Mouse (Mus musculus): ENCODE measurements around the gene Atp6v1e1. TPM values are rescaled to one million over a fixed set of nuclear protein-coding genes. Genes with fewer than 3 reads are reported as not detected.

Atp6v1e1 gene
- polyA plus RNA-seq, 1 experiment: 322 TPM

DNA sequence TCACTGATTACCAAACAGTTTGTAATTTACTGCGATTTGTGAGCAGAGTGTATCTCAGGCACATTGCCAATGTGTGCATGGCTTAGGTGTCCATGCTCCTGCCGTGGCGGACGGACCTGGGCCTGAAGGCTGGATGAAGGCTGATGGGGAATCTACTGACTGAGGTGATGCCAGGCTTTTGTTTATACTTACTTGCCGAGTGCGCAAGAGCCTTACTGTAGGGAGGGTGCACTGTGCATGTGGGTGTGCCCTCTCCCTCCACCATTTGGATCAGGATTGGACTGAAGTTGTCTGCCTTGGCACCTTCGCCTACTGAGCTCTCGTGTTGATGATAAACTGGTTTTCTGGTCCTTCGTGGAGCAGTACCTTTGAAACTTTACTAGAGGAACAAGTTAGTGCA lies 45.1 kb downstream of the Atp6v1e1 start:
- Histone ChIP-seq H3K4me3 (ENCODE audit: insufficient read depth, low read length) (no peak overlapping the region), H3K27ac (ENCODE audit: insufficient read depth, low read depth, low read length) (no peak overlapping the region), H3K4me1 (ENCODE audit: control insufficient read depth, insufficient read depth, low read length) (peaks cover 35% of the 10 kb centered on the region)
- TF ChIP-seq POLR2A (IDR thresholded peaks at IDR 0.05; ENCODE audit: borderline replicate concordance, low read depth, low read length) (no peak), CTCF (IDR thresholded peaks at IDR 0.05; ENCODE audit: low read depth, low read length) (no peak)

DNA sequence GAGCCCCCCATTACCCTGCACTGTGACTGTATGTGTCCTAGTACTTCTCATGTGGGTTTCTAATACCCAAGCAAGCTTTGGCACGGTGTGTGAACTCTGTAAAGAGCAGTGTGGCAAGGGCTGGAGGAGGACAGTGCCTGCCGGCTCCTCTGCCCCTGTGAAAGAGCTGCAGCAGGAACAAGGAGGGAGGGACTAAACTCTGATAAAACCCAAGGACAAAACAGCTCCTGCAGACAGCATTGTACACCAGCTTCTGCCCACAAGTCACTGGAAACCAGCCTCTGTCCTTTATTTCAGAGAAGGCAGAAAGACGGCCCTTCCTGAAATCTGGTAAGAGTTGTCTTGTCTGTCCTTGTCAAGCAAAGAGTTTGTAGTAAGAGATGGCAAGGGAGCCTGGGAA lies 46.3 kb downstream of the Atp6v1e1 start:
- TF ChIP-seq CTCF (IDR thresholded peaks at IDR 0.05; ENCODE audit: low read depth, low read length) (no peak), POLR2A (IDR thresholded peaks at IDR 0.05; ENCODE audit: borderline replicate concordance, low read depth, low read length) (no peak)

DNA sequence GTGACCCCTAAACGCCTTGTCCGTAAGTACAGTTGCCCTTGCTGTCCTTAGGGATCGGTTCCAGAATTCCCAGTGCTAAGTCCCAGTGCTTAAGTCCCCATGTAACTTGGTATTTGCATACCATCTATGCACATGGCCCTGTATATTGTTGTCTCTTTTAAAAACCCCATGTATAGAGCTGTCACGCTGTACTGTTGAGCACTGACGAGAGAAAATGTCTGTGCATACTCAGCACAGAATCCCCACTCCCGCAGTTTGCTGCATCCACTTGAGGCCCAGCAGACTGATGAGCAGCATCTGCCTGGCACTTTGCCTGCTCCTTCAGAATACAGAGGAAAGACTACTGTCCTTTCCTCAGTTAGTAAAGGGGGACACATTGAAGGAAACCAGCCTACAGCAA lies 48.8 kb downstream of the Atp6v1e1 start:
- no peak for TF ChIP-seq POLR2A (IDR thresholded peaks at IDR 0.05; ENCODE audit: borderline replicate concordance, low read depth, low read length)
- no peak for TF ChIP-seq CTCF (IDR thresholded peaks at IDR 0.05; ENCODE audit: low read depth, low read length)
- H3K4me1 ChIP-seq (ENCODE audit: control insufficient read depth, insufficient read depth, low read length): peaks cover 39% of the 10 kb centered on the region
- H3K27ac ChIP-seq (ENCODE audit: insufficient read depth, low read depth, low read length): no peak overlapping the region
- no peak overlapping the region for H3K4me3 ChIP-seq (ENCODE audit: insufficient read depth, low read length)

More for the DNA sequence above, 46.3 kb downstream of the Atp6v1e1 start:
- H3K4me3 ChIP-seq (ENCODE audit: insufficient read depth, low read length): no peak overlapping the region
- peaks cover 38% of the 10 kb centered on the region for H3K4me1 ChIP-seq (ENCODE audit: control insufficient read depth, insufficient read depth, low read length)
- H3K27ac ChIP-seq (ENCODE audit: insufficient read depth, low read depth, low read length): no peak overlapping the region

DNA sequence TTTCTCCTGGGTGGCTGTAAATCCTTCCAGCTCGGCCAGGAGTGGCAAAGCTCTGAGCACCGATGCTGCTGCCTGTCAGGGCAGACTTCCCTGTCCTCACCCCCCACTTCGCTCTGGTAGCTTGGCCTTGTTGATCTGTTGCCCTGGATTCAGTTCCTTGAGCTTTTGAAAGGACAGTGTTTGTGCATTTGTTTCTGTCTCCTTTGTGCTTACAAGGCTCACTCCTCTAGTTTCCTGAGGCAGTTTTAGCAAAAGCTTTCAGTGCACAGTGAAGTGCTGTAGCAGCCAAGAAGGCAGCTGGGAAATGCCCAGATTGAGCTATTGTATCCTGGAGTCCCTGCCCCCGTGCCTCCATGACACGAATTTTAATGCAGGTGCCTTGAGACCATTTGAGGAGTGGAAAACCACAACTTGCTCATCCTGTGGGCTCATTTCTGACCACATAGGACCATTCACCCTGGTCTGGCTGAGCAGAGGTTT lies 49.4 kb downstream of the Atp6v1e1 start, which contains the start of gene Slc25a18:
TSS of gene Slc25a18 (plus strand) at position 430 of the 480 bp plus-strand sequence.
- H3K4me3 ChIP-seq (ENCODE audit: insufficient read depth, low read length): no peak within 1 kb of the TSS
- TF ChIP-seq POLR2A (IDR thresholded peaks at IDR 0.05; ENCODE audit: borderline replicate concordance, low read depth, low read length) (no peak), CTCF (IDR thresholded peaks at IDR 0.05; ENCODE audit: low read depth, low read length) (no peak)
- no peak within 1 kb of the TSS for H3K27ac ChIP-seq (ENCODE audit: insufficient read depth, low read depth, low read length)
- peaks cover 39% of the 10 kb centered on the region for H3K4me1 ChIP-seq (ENCODE audit: control insufficient read depth, insufficient read depth, low read length)

DNA sequence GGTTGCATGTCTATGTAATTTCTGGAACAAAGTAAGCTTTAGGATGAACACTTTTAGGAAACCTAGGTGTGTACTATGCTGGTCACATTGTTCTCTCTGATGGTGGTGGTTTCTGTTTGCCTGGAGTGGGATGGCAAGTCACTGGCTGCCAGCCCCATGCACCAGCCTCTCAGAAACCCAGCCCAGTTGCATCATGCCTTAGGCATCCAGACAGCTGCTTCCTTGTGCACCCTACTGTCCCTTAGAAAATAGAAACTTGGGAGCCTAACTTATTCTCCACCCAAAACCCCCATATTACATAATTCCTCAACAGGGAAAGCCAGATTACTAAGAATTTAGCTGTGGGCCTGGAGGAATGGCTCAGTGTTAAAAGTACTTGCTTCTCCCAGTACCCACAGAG lies 50.6 kb downstream of the Atp6v1e1 start:
- peaks cover 36% of the 10 kb centered on the region for H3K4me1 ChIP-seq (ENCODE audit: control insufficient read depth, insufficient read depth, low read length)

DNA sequence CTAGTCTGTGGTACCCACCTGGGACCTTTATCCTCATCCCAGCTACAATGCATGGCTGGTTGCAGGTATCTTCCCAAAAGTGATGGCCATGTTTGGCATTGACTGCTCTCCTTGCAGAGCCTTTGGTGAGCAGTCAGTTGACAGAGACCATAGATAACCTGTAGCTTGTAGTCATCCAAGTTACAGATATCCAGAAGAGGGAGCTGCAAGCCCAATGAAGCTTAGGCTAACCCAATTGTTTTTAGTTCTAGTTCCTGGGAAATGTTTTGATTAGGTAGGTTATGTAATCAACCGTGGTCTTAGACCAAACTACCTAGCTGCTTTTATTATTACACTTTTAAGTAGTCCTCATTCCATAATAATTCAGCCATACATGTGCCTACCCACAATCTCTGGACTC lies 51.2 kb downstream of the Atp6v1e1 start:
- no peak for TF ChIP-seq POLR2A (IDR thresholded peaks at IDR 0.05; ENCODE audit: borderline replicate concordance, low read depth, low read length)
- no peak for TF ChIP-seq CTCF (IDR thresholded peaks at IDR 0.05; ENCODE audit: low read depth, low read length)
- Histone ChIP-seq H3K4me3 (ENCODE audit: insufficient read depth, low read length) (no peak overlapping the region), H3K4me1 (ENCODE audit: control insufficient read depth, insufficient read depth, low read length) (peaks cover 31% of the 10 kb centered on the region), H3K27ac (ENCODE audit: insufficient read depth, low read depth, low read length) (no peak overlapping the region)

More for the DNA sequence above, 50.6 kb downstream of the Atp6v1e1 start:
- no peak for TF ChIP-seq CTCF (IDR thresholded peaks at IDR 0.05; ENCODE audit: low read depth, low read length)
- no peak for TF ChIP-seq POLR2A (IDR thresholded peaks at IDR 0.05; ENCODE audit: borderline replicate concordance, low read depth, low read length)
- Histone ChIP-seq H3K4me3 (ENCODE audit: insufficient read depth, low read length) (no peak overlapping the region), H3K27ac (ENCODE audit: insufficient read depth, low read depth, low read length) (no peak overlapping the region)

DNA sequence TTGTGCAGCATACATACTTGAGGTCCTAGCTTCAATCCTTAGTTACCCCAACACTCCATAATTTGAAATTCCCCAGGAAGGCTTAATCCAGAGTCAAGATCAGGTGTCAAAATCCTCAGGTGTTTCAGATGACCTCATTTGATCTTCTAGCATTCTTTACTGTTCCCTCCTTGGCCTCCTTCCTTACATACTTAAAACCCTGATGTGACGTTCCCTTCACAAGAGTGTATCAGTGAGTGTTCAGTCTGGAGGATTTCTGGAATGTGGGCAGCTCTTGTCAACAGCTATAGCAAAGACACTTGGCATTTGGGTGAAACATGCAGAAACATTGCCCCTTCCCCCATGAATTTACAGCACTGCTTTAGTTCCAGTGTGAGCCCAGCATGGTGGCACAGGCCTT lies 52.6 kb downstream of the Atp6v1e1 start:
- Histone ChIP-seq H3K27ac (ENCODE audit: insufficient read depth, low read depth, low read length) (no peak overlapping the region), H3K4me1 (ENCODE audit: control insufficient read depth, insufficient read depth, low read length) (peaks cover 23% of the 10 kb centered on the region), H3K4me3 (ENCODE audit: insufficient read depth, low read length) (no peak overlapping the region)
- no peak for TF ChIP-seq CTCF (IDR thresholded peaks at IDR 0.05; ENCODE audit: low read depth, low read length)
- TF ChIP-seq POLR2A (IDR thresholded peaks at IDR 0.05; ENCODE audit: borderline replicate concordance, low read depth, low read length): no peak

DNA sequence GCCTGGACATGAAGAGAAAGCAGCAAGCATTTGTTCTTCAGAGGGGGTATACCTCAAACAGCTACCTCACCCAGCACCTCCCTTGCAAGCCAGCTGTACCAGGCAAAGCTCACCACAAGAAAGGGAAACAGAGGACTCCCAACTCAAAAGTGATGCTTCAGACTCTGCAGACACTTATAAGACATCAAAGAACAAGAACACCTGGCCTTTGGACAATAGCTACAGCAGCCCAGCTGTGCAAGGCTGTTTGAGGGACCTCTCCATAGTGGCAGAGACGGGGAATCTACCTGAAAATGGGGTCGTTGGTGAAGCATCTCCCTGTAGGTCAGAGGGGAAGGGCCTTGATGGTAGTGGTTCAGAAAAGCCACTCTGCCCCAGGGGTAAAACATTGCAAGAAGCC lies 61.4 kb downstream of the Atp6v1e1 start:
- H3K4me3 ChIP-seq (ENCODE audit: insufficient read depth, low read length): no peak overlapping the region
- TF ChIP-seq POLR2A (IDR thresholded peaks at IDR 0.05; ENCODE audit: borderline replicate concordance, low read depth, low read length): no peak
- TF ChIP-seq CTCF (IDR thresholded peaks at IDR 0.05; ENCODE audit: low read depth, low read length): no peak
- no peaks in the 10 kb centered on the region for H3K4me1 ChIP-seq (ENCODE audit: control insufficient read depth, insufficient read depth, low read length)
- no peak overlapping the region for H3K27ac ChIP-seq (ENCODE audit: insufficient read depth, low read depth, low read length)

DNA sequence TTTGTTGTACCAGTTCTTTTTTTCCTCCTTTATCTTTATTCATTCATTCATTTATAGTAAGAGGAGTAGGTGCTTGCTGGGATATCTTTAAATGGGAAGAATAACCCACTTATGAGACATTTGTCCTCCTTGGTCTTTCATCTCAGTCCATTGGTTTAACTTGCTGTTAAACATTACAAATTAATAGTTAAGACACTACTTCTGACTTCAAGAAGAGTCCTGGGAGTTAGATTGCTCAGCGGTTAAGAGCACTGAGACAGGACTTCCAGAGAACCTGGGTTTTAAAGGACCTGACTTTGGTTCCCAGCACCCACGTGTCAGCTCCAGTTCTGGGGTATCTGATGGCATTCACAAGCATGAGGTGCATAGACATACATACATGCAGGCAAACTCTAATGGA lies 76.2 kb downstream of the Atp6v1e1 start:
- no peaks in the 10 kb centered on the region for H3K4me1 ChIP-seq (ENCODE audit: control insufficient read depth, insufficient read depth, low read length)
- no peak for TF ChIP-seq CTCF (IDR thresholded peaks at IDR 0.05; ENCODE audit: low read depth, low read length)
- TF ChIP-seq POLR2A (IDR thresholded peaks at IDR 0.05; ENCODE audit: borderline replicate concordance, low read depth, low read length): no peak
- no peak overlapping the region for H3K4me3 ChIP-seq (ENCODE audit: insufficient read depth, low read length)
- H3K27ac ChIP-seq (ENCODE audit: insufficient read depth, low read depth, low read length): no peak overlapping the region

Other genes starting within 250 kb of the Atp6v1e1 start
- not detected in 2 replicates for gene Cecr2, start 156.4 kb downstream of the Atp6v1e1 start, polyA plus RNA-seq (2012; ENCODE audit: insufficient read depth, insufficient read length, missing spikeins)
- 0.28 TPM in 1 of 2 replicates, not detected in the other for gene Slc25a18, start 49.2 kb downstream of the Atp6v1e1 start, polyA plus RNA-seq (2012; ENCODE audit: insufficient read depth, insufficient read length, missing spikeins)
- gene Bcl2l13, start 13.4 kb upstream of the Atp6v1e1 start, polyA plus RNA-seq (2012; ENCODE audit: insufficient read depth, insufficient read length, missing spikeins): 10.7 and 13.5 TPM in 2 replicates
- gene Bid, start 94.1 kb upstream of the Atp6v1e1 start, polyA plus RNA-seq (2012; ENCODE audit: insufficient read depth, insufficient read length, missing spikeins): 28.1 and 28.9 TPM in 2 replicates

All from bone marrow macrophage, adult 2 months (primary cell).